In genomic region chr4:25482933-25483620, GRCm38 (mm10) we compare ENCODE assay signal across 15 mouse cellular contexts.
DNase-seq lines count a peak whose midpoint lies in the region; ATAC-seq and TF ChIP-seq lines count a peak whose summit lies in the region.
"Had no signal": no experiment of that assay in that cellular context is flagged by ENCODE, and none has a peak within 500 bp of the region (broad histone marks: within the 10 kb centered on the region; RNA-seq: fewer than 3 reads in every experiment).

No protein-coding gene starts in this region.

- peak; percentile 79 for ATAC-seq in hindbrain, embryonic 16.5 days
- ATAC-seq in hindbrain, postnatal 0 days = no peak
- peak; percentile 63 for ATAC-seq in forebrain, embryonic 14.5 days
- ATAC-seq: activated CD4-positive, CD25-positive, alpha-beta regulatory T cell, adult 4 months had no signal

- H3K4me2 ChIP-seq in hindbrain, embryonic 16.5 days (ENCODE audit: low read length) = no peak overlapping the region
- H3K4me2 ChIP-seq in hindbrain, postnatal 0 days (ENCODE audit: low read depth, low read length) = no peak overlapping the region
- H3K4me2 ChIP-seq in forebrain, embryonic 14.5 days (ENCODE audit: low read length) = no peak overlapping the region
- H3K4me2 ChIP-seq: heart, embryonic 11.5 days; limb, embryonic 12.5 days; liver, embryonic 15.5 days; midbrain, embryonic 12.5 days had no signal

- no peak for TF ChIP-seq CTCF in hindbrain, postnatal 0 days (IDR thresholded peaks at IDR 0.05; ENCODE audit: low read depth)
- TF ChIP-seq CTCF in heart, adult 2 months (IDR thresholded peaks at IDR 0.05) = no peak

- no peaks in the 10 kb centered on the region for H3K27me3 ChIP-seq in hindbrain, embryonic 16.5 days (replicated peaks; ENCODE audit: control insufficient read depth, insufficient read depth, low read length)
- no peaks in the 10 kb centered on the region for H3K27me3 ChIP-seq in hindbrain, postnatal 0 days (ENCODE audit: insufficient read depth, low read length)
- no peaks in the 10 kb centered on the region for H3K27me3 ChIP-seq in forebrain, embryonic 14.5 days (replicated peaks; ENCODE audit: control insufficient read depth, insufficient read depth, low read length)
- H3K27me3 ChIP-seq in heart, adult 2 months (ENCODE audit: control insufficient read depth, insufficient read depth, low read length) = no peaks in the 10 kb centered on the region
- H3K27me3 ChIP-seq: limb, embryonic 12.5 days; liver, embryonic 15.5 days; midbrain, embryonic 12.5 days had no signal

- no peak for TF ChIP-seq POLR2A in heart, adult 2 months (IDR thresholded peaks at IDR 0.05; ENCODE audit: insufficient read depth, low read depth, low read length)

- H3K27ac ChIP-seq in hindbrain, embryonic 16.5 days (ENCODE audit: low read depth, low read length) = no peak overlapping the region; the same call in 1 of the 2 replicates
- no peak overlapping the region for H3K27ac ChIP-seq in hindbrain, postnatal 0 days
- H3K27ac ChIP-seq in forebrain, embryonic 14.5 days (ENCODE audit: low read depth, low read length) = no peak overlapping the region
- H3K27ac ChIP-seq in heart, adult 2 months = no peak overlapping the region
- H3K27ac ChIP-seq: limb, embryonic 12.5 days; liver, embryonic 15.5 days; midbrain, embryonic 12.5 days had no signal

- DNase-seq in hindbrain, postnatal 0 days (ENCODE audit: low spot score) = no peak
- peak; percentile 32 for DNase-seq in Muller cell, postnatal 12 days (ENCODE audit: inconsistent ontology term)
- peak; percentile 28 for DNase-seq in forebrain, embryonic 14.5 days (ENCODE audit: low spot score)
- DNase-seq in kidney, postnatal 4 days = peak; percentile 4 to 18
- DNase-seq in embryo, embryonic 10 days (ENCODE audit: low spot score) = no peak
- no peak for DNase-seq in heart, adult 2 months
- DNase-seq: cerebellum, adult 2 months; heart, postnatal 4 days; lung, postnatal 14 days had no signal

- intact Hi-C loops in heart, adult 2 months (cut with DNase I) = no loop called here

- H3K79me2 ChIP-seq in heart, adult 2 months (replicated peaks; ENCODE audit: control insufficient read depth, insufficient read depth, low read length) = no peaks in the 10 kb centered on the region

- H3K4me3 ChIP-seq in hindbrain, embryonic 16.5 days (ENCODE audit: low read length) = no peak overlapping the region
- no peak overlapping the region for H3K4me3 ChIP-seq in hindbrain, postnatal 0 days (ENCODE audit: low read length)
- H3K4me3 ChIP-seq in forebrain, embryonic 14.5 days (ENCODE audit: low read depth, low read length) = no peak overlapping the region
- no peak overlapping the region for H3K4me3 ChIP-seq in heart, adult 2 months
- H3K4me3 ChIP-seq: limb, embryonic 12.5 days; liver, embryonic 15.5 days; midbrain, embryonic 12.5 days had no signal

- H3K9me3 ChIP-seq in hindbrain, embryonic 16.5 days (ENCODE audit: control insufficient read depth, low read length) = no peaks in the 10 kb centered on the region
- no peaks in the 10 kb centered on the region for H3K9me3 ChIP-seq in hindbrain, postnatal 0 days (ENCODE audit: low read length)
- H3K9me3 ChIP-seq in forebrain, embryonic 14.5 days (replicated peaks; ENCODE audit: control insufficient read depth, low read length) = no peaks in the 10 kb centered on the region
- H3K9me3 ChIP-seq: limb, embryonic 12.5 days; liver, embryonic 15.5 days; midbrain, embryonic 12.5 days had no signal

- WGBS in hindbrain, embryonic 16.5 days = 44% methylated on average over 6 of the region's 6 CpGs
- 38% methylated on average over 6 of the region's 6 CpGs for WGBS in hindbrain, postnatal 0 days
- 23% methylated on average over 6 of the region's 6 CpGs for WGBS in forebrain, embryonic 14.5 days
- 42% methylated on average over 6 of the region's 6 CpGs for WGBS in heart, adult 2 months

- no peak for TF ChIP-seq EP300 in heart, adult 2 months (IDR thresholded peaks at IDR 0.05; ENCODE audit: insufficient read depth, low read depth, low read length)

- 0 out of 2 replicates have a peak, but pooled peaks cover 2% of the 10 kb centered on the region for H3K4me1 ChIP-seq in hindbrain, embryonic 16.5 days (ENCODE audit: control insufficient read depth, insufficient read depth, low read depth, low read length)
- no peaks in the 10 kb centered on the region for H3K4me1 ChIP-seq in hindbrain, postnatal 0 days (ENCODE audit: insufficient read depth, low read length)
- H3K4me1 ChIP-seq in forebrain, embryonic 14.5 days (ENCODE audit: control insufficient read depth, insufficient read depth, low read length) = no peaks in the 10 kb centered on the region; the same call in 1 of the 2 replicates
- no peaks in the 10 kb centered on the region for H3K4me1 ChIP-seq in heart, adult 2 months (ENCODE audit: control insufficient read depth, insufficient read depth, low read length)
- H3K4me1 ChIP-seq: limb, embryonic 12.5 days; liver, embryonic 15.5 days had no signal

- no peak overlapping the region for H3K9ac ChIP-seq in hindbrain, embryonic 16.5 days (ENCODE audit: low read depth, low read length)
- no peak overlapping the region for H3K9ac ChIP-seq in hindbrain, postnatal 0 days (replicated peaks; ENCODE audit: low read length)
- H3K9ac ChIP-seq in forebrain, embryonic 14.5 days (ENCODE audit: low read length) = no peak overlapping the region
- no peak overlapping the region for H3K9ac ChIP-seq in heart, adult 2 months (ENCODE audit: low read depth, low read length)
- H3K9ac ChIP-seq: limb, embryonic 12.5 days; liver, embryonic 15.5 days; midbrain, embryonic 12.5 days had no signal

- no peaks in the 10 kb centered on the region for H3K36me3 ChIP-seq in hindbrain, embryonic 16.5 days (ENCODE audit: control insufficient read depth, insufficient read depth, low read length)
- no peaks in the 10 kb centered on the region for H3K36me3 ChIP-seq in hindbrain, postnatal 0 days (ENCODE audit: insufficient read depth, low read length)
- no peaks in the 10 kb centered on the region for H3K36me3 ChIP-seq in forebrain, embryonic 14.5 days (ENCODE audit: control insufficient read depth, insufficient read depth, low read length)
- no peaks in the 10 kb centered on the region for H3K36me3 ChIP-seq in heart, adult 2 months (ENCODE audit: control insufficient read depth, insufficient read depth, low read length)
- H3K36me3 ChIP-seq: limb, embryonic 12.5 days; liver, embryonic 15.5 days; midbrain, embryonic 12.5 days had no signal

Comparison
In these comparisons a context has a peak if more than half of its experiments do, and no peak if none do; other contexts are left out.
1. DNase-seq: peak in Muller cell, postnatal 12 days (single experiment), forebrain, embryonic 14.5 days (single experiment) and kidney, postnatal 4 days (2 of 2); none in hindbrain, postnatal 0 days (single experiment), embryo, embryonic 10 days (single experiment) and heart, adult 2 months (0 of 2).